Mouse (Mus musculus) E14TG2a.4 (cell line): Measurements from ENCODE around the gene Robo1.

Experiments used
- CTCF ChIP-seq: conservative IDR thresholded peaks from 2 replicates; pipeline ENCODE4 v1.5.1; 2014; ENCODE audit warnings: low read length
- NANOG ChIP-seq: IDR thresholded peaks from 2 replicates; pipeline ENCODE4 v1.6.1; 2014; ENCODE audit warnings: borderline replicate concordance, low read length, mixed read lengths
- POU5F1 ChIP-seq: IDR thresholded peaks from 2 replicates; pipeline ENCODE4 v1.6.1; 2014; ENCODE audit warnings: low read length, borderline replicate concordance

DNA sequence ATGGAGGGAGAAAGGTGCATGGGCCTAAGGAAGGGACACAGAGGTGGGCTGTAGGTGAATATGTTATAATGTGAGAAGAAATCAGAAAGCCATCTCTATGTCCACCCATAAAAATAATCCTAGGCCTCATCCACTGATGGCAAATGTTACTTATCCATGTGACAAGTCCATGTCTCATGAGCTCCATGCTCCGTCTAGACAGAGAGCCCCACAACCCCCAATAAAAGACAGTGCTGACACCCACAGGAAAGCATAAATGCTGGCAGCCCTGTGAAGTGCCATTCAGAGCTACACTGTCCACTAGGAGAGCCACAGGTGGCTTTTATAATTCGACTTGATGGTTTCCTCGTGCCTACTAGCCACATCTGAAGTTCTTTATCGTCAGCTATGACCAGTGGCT is 694.6 kb downstream of the Robo1 start:
- TF ChIP-seq CTCF (no peak), POU5F1 (no peak), NANOG (no peak)
